Mouse (Mus musculus) kidney, adult 2 months (tissue): Measurements from ENCODE around the gene Wdr35. TPM values are rescaled to one million over a fixed set of nuclear protein-coding genes. Genes with fewer than 3 reads are reported as not detected.

Experiments
- DNase-seq: peaks from one replicate; pipeline ENCODE4 v3.0.0; 2021
- H3K27ac ChIP-seq: fragments of 200-500 bp; 2 replicates; pipeline ENCODE4 v1.5.1; 2012; ENCODE audit warnings: low read depth, low read length, control low read depth, inconsistent platforms; ENCODE audit not compliant: insufficient read depth
- H3K27me3 ChIP-seq: fragments of 200-500 bp; replicated peaks from 2 replicates; pipeline ENCODE4 v1.6.1; 2012; ENCODE audit warnings: mild to moderate bottlenecking, moderate library complexity, low read length, inconsistent platforms; ENCODE audit not compliant: control insufficient read depth, insufficient read depth
- H3K36me3 ChIP-seq: fragments of 200-500 bp; 2 replicates; pipeline ENCODE4 v1.6.1; 2012; ENCODE audit warnings: mild to moderate bottlenecking, moderate library complexity, low read length, inconsistent platforms; ENCODE audit not compliant: control insufficient read depth, insufficient read depth
- H3K4me1 ChIP-seq: fragments of 200-500 bp; 2 replicates; pipeline ENCODE4 v1.6.1; 2011; ENCODE audit warnings: low read length; ENCODE audit not compliant: control insufficient read depth, insufficient read depth
- H3K4me3 ChIP-seq: fragments of 200-500 bp; 2 replicates; pipeline ENCODE4 v1.5.1; 2011; ENCODE audit warnings: mild to moderate bottlenecking, low read depth, low read length, control low read depth; ENCODE audit not compliant: insufficient read depth
- CTCF ChIP-seq: fragments of 200-500 bp; conservative IDR thresholded peaks from 2 replicates; pipeline ENCODE4 v1.5.1; 2011; ENCODE audit warnings: low read depth, mild to moderate bottlenecking, control low read depth, low read length, moderate library complexity, mixed read lengths; ENCODE audit not compliant: insufficient read depth, insufficient read length
- POLR2A ChIP-seq: fragments of 200-500 bp; IDR thresholded peaks from one replicate; pipeline ENCODE4 v1.6.1; 2011; ENCODE audit warnings: low read depth, low read length, control low read depth
- WGBS: fragments of 180-500 bp; shearing (Covaris S2); methylation state at CpG from one replicate; pipeline ENCODE4 v1.1.7; 2018; 5-methylcytosine and 5-hydroxymethylcytosine counted together
- polyA plus RNA-seq: library from polyadenylated mRNA; depleted of rRNA; stranded (reverse); fragments of >200 nt; gene quantifications from 2 replicates; pipeline ENCODE4 v1.2.3, GENCODE M21; 2012

The Wdr35 gene
- polyA plus RNA-seq, 1 experiment = 6.0 TPM

DNA sequence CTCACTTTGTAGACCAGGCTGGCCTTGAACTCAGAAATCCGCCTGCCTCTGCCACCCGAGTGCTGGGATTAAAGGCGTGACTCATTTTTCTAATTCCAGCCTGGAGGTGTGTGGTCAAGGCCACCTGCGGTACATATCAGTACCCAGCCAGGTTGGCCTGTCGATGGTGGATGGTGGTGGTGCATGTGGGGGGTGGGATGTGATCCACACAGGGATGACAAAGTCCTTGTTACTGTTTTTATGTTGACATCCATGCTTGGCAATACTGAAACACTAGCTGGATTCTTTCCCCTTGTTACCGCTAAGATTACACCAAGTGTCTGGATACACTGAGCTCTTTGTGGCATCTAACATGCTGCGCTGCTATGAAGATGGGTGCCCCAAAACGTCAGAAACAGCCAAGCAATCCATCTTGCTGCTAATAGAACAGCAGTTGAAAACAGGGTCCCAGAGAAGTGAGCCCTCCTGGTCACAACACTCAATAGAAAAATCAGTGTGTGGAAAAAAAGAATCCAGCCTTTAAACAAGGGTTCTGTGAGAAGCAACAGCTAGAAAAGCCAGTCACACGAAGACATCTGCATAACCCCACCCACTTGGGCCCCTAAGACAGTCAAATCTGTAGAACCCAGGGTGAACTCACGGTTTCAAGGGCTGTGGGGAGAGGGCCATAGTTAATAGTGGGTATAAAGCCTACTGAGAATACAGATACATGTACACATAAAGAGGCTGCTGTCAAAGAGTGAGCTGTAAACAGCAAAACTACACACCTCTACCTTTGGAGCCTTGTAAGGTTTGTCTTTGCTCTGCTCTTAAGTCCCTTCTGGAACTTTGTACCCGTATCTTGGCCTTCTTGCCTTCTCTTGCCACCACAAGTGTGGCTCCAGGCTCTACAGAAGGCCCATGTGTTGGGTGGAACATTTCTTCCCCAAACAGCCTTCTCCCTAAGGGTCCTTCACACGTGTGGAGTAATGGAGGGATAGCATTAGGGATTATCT, 33.4 kb upstream of the Wdr35 start:
- H3K27ac ChIP-seq = no peak overlapping the region
- no peak overlapping the region for H3K4me3 ChIP-seq
- WGBS = 78% methylated on average over 12 of the region's 12 CpGs
- TF ChIP-seq CTCF = no peak
- TF ChIP-seq POLR2A = no peak
- H3K36me3 ChIP-seq = peaks cover 12% of the 10 kb centered on the region
- H3K4me1 ChIP-seq = no peaks in the 10 kb centered on the region; the same call in 1 of the 2 replicates
- no peak for DNase-seq
- no peaks in the 10 kb centered on the region for H3K27me3 ChIP-seq

- TF ChIP-seq CTCF (no peak), POLR2A (no peak)
- Histone ChIP-seq H3K36me3 (peaks cover 12% of the 10 kb centered on the region), H3K27ac (no peak overlapping the region), H3K4me1 (no peaks in the 10 kb centered on the region), H3K27me3 (no peaks in the 10 kb centered on the region), H3K4me3 (no peak overlapping the region)
- WGBS = 55% methylated on average over 4 of the region's 4 CpGs
- DNase-seq = no peak
These were observed 32.5 kb upstream of the Wdr35 start for GRCm38 (mm10) chr12:8941131-8941615.

- 48% methylated on average over 4 of the region's 4 CpGs for WGBS
- H3K4me3 ChIP-seq = no peak overlapping the region
- TF ChIP-seq CTCF = no peak
- TF ChIP-seq POLR2A = no peak
- H3K4me1 ChIP-seq = no peaks in the 10 kb centered on the region
- no peaks in the 10 kb centered on the region for H3K27me3 ChIP-seq
- H3K27ac ChIP-seq = no peak overlapping the region
- H3K36me3 ChIP-seq = peaks cover 8% of the 10 kb centered on the region
- no peak for DNase-seq
These were observed 31.8 kb upstream of the Wdr35 start for GRCm38 (mm10) chr12:8941699-8942392.

GRCm38 (mm10) chr12:8947163-8947562, 26.5 kb upstream of the Wdr35 start:
- Histone ChIP-seq H3K36me3 (no peaks in the 10 kb centered on the region), H3K27ac (no peak overlapping the region), H3K4me3 (no peak overlapping the region), H3K27me3 (no peaks in the 10 kb centered on the region), H3K4me1 (no peaks in the 10 kb centered on the region)
- no peak for DNase-seq
- 48% methylated on average over 9 of the region's 9 CpGs for WGBS
- TF ChIP-seq POLR2A = no peak
- TF ChIP-seq CTCF = no peak

DNA sequence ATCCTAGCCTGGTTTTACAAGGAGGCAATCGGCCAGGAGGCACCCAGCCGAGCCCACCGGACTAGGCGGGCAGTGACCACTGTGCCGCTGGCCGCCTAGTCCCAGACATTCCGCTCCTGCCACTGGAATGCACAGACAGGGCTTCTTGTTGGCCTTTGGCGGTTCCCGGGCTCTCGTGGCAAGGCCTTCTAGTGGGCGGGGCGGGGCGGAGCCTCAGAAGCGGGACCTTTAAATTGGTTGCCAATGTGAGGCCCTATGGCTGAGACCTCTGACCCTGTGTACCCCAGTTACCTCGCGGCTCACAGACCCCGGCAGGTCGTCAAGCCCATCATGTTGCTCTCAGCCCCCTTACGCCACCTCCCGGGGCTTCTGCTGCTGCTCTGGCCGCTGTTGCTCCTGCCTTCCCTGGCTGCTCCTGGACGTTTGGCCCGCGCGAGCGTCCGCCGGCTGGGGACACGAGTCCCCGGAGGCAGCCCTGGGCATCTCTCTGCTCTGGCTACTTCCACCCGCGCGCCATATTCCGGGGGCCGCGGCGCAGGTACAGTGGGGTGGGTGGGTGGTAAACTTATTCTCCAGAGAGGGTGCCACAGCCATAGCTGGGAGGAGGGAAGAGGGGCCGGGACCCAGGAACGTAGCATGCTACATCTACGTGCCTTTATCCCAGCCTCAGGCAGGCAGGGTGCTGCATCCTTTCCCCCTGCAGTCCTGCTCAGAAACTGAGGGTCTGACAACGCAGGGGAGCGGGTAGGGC, 25.8 kb upstream of the Wdr35 start, which contains the start of gene Matn3:
Gene Matn3 (plus strand): TSS at position 216 of the 751 bp plus-strand sequence.
- no peaks in the 10 kb centered on the region for H3K27me3 ChIP-seq
- no peak for TF ChIP-seq POLR2A
- no peak for TF ChIP-seq CTCF
- no peaks in the 10 kb centered on the region for H3K36me3 ChIP-seq
- H3K4me1 ChIP-seq = no peaks in the 10 kb centered on the region
- 2% methylated on average over 42 of the region's 42 CpGs for WGBS
- peak within 1 kb of the TSS; percentile 26 for H3K4me3 ChIP-seq
- H3K27ac ChIP-seq = no peak within 1 kb of the TSS
- DNase-seq = peak; percentile 87

DNA sequence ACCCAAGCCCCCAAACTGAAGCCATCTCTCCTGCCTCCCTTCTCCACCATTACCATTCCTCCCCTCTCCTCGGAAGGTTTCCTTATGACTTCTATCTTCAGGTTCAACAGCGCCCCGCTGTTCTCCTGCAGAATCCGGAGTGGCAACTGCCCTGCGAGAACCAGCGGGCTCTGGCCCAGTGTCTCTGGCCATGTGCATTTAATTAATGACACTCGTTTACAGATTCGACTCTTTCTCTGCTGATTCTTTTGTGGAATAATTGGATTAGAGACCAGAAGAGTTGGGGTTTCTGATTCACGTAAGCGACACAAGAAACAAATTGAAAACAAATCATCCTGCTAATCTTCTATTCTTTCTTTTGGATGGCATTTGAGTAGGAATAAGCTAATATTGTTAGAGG, 20.6 kb upstream of the Wdr35 start:
- Histone ChIP-seq H3K27me3 (no peaks in the 10 kb centered on the region), H3K4me1 (no peaks in the 10 kb centered on the region), H3K36me3 (no peaks in the 10 kb centered on the region), H3K27ac (no peak overlapping the region), H3K4me3 (no peak overlapping the region)
- WGBS = 85% methylated on average over 10 of the region's 10 CpGs
- no peak for DNase-seq
- TF ChIP-seq POLR2A (no peak), CTCF (no peak)
